Mouse (Mus musculus): ENCODE data around the gene Glb1l. TPM values are rescaled to one million over a fixed set of nuclear protein-coding genes. Genes with fewer than 3 reads are reported as not detected.

Glb1l gene
- polyA plus RNA-seq, 2 experiments: 17.7 to 41.4 TPM

- Histone ChIP-seq H3K27ac (replicated peaks; ENCODE audit: low read depth, low read length) (no peak overlapping the region), H3K4me1 (ENCODE audit: control insufficient read depth, insufficient read depth, low read length) (peaks cover 29% of the 10 kb centered on the region), H3K9me3 (ENCODE audit: control insufficient read depth, low read length) (no peaks in the 10 kb centered on the region), H3K36me3 (ENCODE audit: control insufficient read depth, insufficient read depth, low read length) (peaks cover 37% of the 10 kb centered on the region), H3K9ac (ENCODE audit: low read depth, low read length, severe bottlenecking) (no peak overlapping the region), H3K4me3 (replicated peaks; ENCODE audit: low read length) (no peak overlapping the region), H3K27me3 (ENCODE audit: control insufficient read depth, insufficient read depth, low read length) (peaks cover 18% of the 10 kb centered on the region; the same call in 1 of the 2 replicates), H3K4me2 (replicated peaks; ENCODE audit: low read depth, low read length, severe bottlenecking) (no peak overlapping the region)
- 94% methylated on average over 2 of the region's 2 CpGs for WGBS
- ATAC-seq (ENCODE audit: low FRiP score, low read depth) (no peak), DNase-seq (ENCODE audit: low spot score) (no peak)
- no peak for TF ChIP-seq POLR2A (IDR thresholded peaks at IDR 0.05; ENCODE audit: borderline replicate concordance, extremely low read depth, insufficient read depth, insufficient read length)
Observed at GRCm38 (mm10) chr1:75214442-75214841, 3.8 kb upstream of the Glb1l start.

DNA sequence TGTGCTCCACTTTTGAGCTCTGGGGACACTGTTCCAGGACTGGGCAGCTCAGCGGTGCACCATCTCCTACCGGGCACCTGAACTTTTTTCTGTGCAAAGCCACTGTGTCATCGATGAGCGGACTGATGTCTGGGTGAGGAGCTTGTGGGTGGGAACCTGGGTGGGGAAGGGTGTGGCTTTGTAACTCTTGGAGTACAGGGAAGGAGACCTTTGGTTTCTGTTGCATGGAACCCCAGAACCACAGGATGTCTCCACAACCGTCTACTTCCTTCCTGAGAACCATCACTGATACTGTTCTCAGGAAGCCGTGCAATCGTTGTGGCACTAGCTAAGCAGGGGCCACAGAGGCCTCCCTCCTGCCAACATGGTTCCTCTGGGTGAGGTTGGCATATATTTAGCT is 2.5 kb upstream of the Glb1l start:
- DNase-seq (ENCODE audit: low spot score): no peak
- Histone ChIP-seq H3K27me3 (ENCODE audit: control insufficient read depth, insufficient read depth, low read length) (0 out of 2 replicates have a peak, but pooled peaks cover 6% of the 10 kb centered on the region), H3K9ac (ENCODE audit: low read depth, low read length, severe bottlenecking) (no peak overlapping the region), H3K27ac (replicated peaks; ENCODE audit: low read depth, low read length) (no peak overlapping the region), H3K36me3 (ENCODE audit: control insufficient read depth, insufficient read depth, low read length) (peaks cover 37% of the 10 kb centered on the region), H3K4me3 (replicated peaks; ENCODE audit: low read length) (no peak overlapping the region), H3K4me1 (ENCODE audit: control insufficient read depth, insufficient read depth, low read length) (peaks cover 26% of the 10 kb centered on the region), H3K4me2 (replicated peaks; ENCODE audit: low read depth, low read length, severe bottlenecking) (no peak overlapping the region), H3K9me3 (ENCODE audit: control insufficient read depth, low read length) (no peaks in the 10 kb centered on the region)
- 90% methylated on average over 7 of the region's 7 CpGs for WGBS
- TF ChIP-seq POLR2A (IDR thresholded peaks at IDR 0.05; ENCODE audit: borderline replicate concordance, extremely low read depth, insufficient read depth, insufficient read length): no peak
- no peak for ATAC-seq (ENCODE audit: low FRiP score, low read depth)

DNA sequence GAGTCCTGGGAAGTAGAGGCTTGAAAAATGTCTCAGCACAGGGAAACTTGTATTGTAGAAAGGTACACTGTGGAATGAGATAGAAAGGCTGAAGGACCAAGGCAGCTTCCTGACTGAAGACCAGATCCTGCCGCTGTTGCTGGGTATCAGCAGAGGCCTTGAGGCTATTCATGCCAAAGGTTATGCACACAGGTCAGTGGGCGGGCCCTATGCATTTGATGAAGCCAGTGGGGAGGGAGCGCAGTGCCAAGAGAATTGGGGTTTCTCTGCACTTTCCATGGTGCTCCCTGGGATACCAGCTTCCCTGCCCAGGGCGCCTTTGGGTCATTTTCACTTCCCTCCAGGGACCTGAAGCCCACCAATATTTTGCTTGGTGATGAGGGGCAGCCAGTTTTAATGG is 1.9 kb upstream of the Glb1l start:
- DNase-seq (ENCODE audit: low spot score) (no peak), ATAC-seq (ENCODE audit: low FRiP score, low read depth) (no peak)
- Histone ChIP-seq H3K27ac (replicated peaks; ENCODE audit: low read depth, low read length) (no peak overlapping the region), H3K9me3 (ENCODE audit: control insufficient read depth, low read length) (no peaks in the 10 kb centered on the region), H3K27me3 (ENCODE audit: control insufficient read depth, insufficient read depth, low read length) (0 out of 2 replicates have a peak, but pooled peaks cover under 1% of the 10 kb centered on the region), H3K4me3 (replicated peaks; ENCODE audit: low read length) (no peak overlapping the region), H3K4me1 (ENCODE audit: control insufficient read depth, insufficient read depth, low read length) (peaks cover 25% of the 10 kb centered on the region), H3K4me2 (replicated peaks; ENCODE audit: low read depth, low read length, severe bottlenecking) (no peak overlapping the region), H3K36me3 (ENCODE audit: control insufficient read depth, insufficient read depth, low read length) (peaks cover 37% of the 10 kb centered on the region), H3K9ac (ENCODE audit: low read depth, low read length, severe bottlenecking) (no peak overlapping the region)
- 89% methylated on average over 4 of the region's 4 CpGs for WGBS
- TF ChIP-seq POLR2A (IDR thresholded peaks at IDR 0.05; ENCODE audit: borderline replicate concordance, extremely low read depth, insufficient read depth, insufficient read length): no peak

- Histone ChIP-seq H3K4me1 (ENCODE audit: control insufficient read depth, insufficient read depth, low read length) (peaks cover 25% of the 10 kb centered on the region), H3K9me3 (ENCODE audit: control insufficient read depth, low read length) (no peaks in the 10 kb centered on the region), H3K27me3 (ENCODE audit: control insufficient read depth, insufficient read depth, low read length) (no peaks in the 10 kb centered on the region), H3K9ac (ENCODE audit: low read depth, low read length, severe bottlenecking) (peak overlapping the region; percentile 82), H3K36me3 (ENCODE audit: control insufficient read depth, insufficient read depth, low read length) (peaks cover 37% of the 10 kb centered on the region), H3K27ac (replicated peaks; ENCODE audit: low read depth, low read length) (0 out of 2 replicates have a peak overlapping the region, but pooled peaks have one; percentile 15), H3K4me2 (replicated peaks; ENCODE audit: low read depth, low read length, severe bottlenecking) (peak overlapping the region; percentile 91), H3K4me3 (replicated peaks; ENCODE audit: low read length) (peak overlapping the region; percentile 82)
- TF ChIP-seq POLR2A (IDR thresholded peaks at IDR 0.05; ENCODE audit: borderline replicate concordance, extremely low read depth, insufficient read depth, insufficient read length): no peak
- ATAC-seq (ENCODE audit: low FRiP score, low read depth): no peak
- 14% methylated on average over 17 of the region's 17 CpGs for WGBS
- no peak for DNase-seq (ENCODE audit: low spot score)
Observed at GRCm38 (mm10) chr1:75211141-75211708, 612 bp upstream of the Glb1l start.

DNA sequence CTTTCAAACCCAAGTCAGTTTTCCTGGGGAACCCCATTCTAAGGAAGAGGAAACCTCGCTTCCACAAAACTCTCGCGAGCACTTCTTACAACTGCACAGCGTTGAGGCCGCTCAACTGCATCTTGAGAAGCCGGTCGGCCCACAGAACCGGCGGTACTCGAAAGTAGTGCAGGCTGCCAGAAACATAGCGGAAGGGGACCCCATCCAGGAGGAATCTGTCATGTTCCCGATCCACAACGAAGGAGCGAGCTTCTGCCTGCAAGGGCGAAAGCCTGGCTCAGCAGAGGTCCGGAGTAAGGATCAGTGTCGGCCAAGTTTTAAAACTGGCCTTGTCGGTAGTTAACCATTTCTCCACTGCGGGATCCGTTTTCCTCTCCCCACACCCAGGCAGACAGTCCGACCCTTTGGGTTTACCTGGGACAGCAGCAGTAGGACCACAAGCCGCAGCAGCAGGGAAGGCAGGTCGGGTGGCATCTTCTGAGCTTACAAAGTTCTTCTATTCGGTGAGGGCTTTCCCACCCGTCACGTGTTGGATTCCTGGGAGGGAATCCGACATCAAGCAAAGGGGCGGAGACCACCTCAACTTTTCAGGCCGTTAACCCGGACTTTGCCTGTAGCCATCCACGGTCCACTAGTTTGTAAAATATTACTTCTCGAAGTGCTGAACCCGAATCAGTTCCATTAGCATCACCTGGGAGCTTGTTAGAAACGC is 1.5 kb downstream of the Glb1l start:
- H3K4me3 ChIP-seq (replicated peaks; ENCODE audit: low read length): peak overlapping the region; percentile 82
- H3K4me1 ChIP-seq (ENCODE audit: control insufficient read depth, insufficient read depth, low read length): peaks cover 25% of the 10 kb centered on the region
- H3K27me3 ChIP-seq (ENCODE audit: control insufficient read depth, insufficient read depth, low read length): no peaks in the 10 kb centered on the region
- peaks cover 18% of the 10 kb centered on the region for H3K36me3 ChIP-seq (ENCODE audit: control insufficient read depth, insufficient read depth, low read length)
- 9% methylated on average over 34 of the region's 34 CpGs for WGBS
- H3K9me3 ChIP-seq (ENCODE audit: control insufficient read depth, low read length): no peaks in the 10 kb centered on the region
- peak overlapping the region; percentile 91 for H3K4me2 ChIP-seq (replicated peaks; ENCODE audit: low read depth, low read length, severe bottlenecking)
- H3K27ac ChIP-seq (replicated peaks; ENCODE audit: low read depth, low read length): peak overlapping the region; percentile 55; the same call in 1 of the 2 replicates
- H3K9ac ChIP-seq (ENCODE audit: low read depth, low read length, severe bottlenecking): peak overlapping the region; percentile 65
- DNase-seq (ENCODE audit: low spot score): peak; percentile 57
- ATAC-seq (ENCODE audit: low FRiP score, low read depth): peak; percentile 21; the same call in 1 of the 2 replicates
- TF ChIP-seq POLR2A (IDR thresholded peaks at IDR 0.05; ENCODE audit: borderline replicate concordance, extremely low read depth, insufficient read depth, insufficient read length): no peak
